Mouse (Mus musculus) ES-CJ7 (cell line): ENCODE results near the gene Zfp280b.
"Not testable (repeated sequence)": the region's sequence is repeated elsewhere in the genome, so short reads cannot be mapped to it uniquely, and the experiment has no call there.

Experiments used
- DNase-seq: peaks from one replicate; pipeline ENCODE4 v3.0.0; 2011; ENCODE audit warnings: low read depth, low spot score

Zfp280b gene

DNA sequence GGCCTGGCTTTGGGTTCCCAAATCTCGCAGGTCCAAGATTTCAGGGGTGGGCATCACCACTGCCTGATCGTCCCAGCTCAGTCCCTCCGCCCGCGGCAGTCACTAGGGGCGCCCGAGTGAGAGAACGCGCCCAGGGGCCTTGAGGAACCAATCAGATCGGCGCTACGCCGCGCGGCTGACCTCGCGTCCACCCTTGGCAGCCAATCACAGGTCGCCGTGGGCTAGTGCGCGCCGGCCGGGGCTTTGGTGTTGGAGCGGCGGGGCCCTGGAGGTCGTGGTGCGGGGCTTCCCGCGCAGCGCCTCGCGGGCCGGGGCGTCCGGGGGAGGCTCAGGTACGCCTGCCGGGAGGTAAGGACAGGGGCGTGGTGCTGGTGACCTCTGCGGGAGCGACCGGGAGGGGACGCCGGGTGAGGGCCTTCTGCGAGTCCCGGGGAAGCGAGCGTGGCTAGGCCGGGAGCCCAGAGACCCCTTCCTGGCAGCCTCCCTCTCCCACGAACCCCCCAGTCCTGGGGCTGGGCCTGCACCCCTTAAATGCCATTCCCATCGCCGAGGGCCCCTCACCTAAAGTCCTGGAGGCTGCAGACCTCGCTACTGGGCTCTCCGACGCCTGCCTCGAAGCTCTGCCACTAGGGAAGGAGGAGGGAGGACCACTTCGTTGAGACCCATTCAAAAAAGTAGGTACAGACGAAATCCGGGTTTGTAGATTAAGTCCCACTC is at the start of gene Zfp280b:
TSS of gene Zfp280b (plus strand) at position 249 of the 717 bp plus-strand sequence.
- peak; percentile 98 for DNase-seq

DNA sequence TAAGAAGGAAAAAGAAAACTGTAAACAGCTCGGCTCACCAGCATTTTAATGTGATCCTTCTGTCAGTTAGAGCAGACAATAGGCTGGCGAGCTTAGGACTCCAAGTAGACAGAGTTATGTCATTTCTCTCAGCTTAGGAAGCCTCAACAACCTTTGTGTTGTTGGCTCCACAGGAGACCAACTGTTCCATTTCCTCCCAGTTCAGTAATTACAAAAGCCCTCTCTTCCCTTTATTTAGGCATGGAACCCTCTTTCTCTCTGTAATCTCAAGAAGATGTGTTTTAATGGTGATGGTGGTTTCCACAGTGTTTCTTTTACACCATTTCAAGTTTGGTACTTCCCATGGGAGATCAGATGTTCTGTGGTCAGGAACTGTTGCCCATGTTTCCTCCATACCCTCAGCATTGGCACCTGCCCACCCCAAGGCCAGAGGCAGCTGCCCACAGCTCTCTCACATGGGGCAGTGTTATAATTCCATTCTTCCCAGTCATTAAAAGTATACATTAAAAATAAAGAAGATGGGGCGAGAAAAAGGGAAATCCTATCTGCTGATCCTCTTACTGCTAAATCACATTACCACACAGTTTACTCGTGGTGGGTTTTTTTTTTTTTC is 41.9 kb upstream of the Zfp280b start:
- DNase-seq = peak; percentile 46

DNA sequence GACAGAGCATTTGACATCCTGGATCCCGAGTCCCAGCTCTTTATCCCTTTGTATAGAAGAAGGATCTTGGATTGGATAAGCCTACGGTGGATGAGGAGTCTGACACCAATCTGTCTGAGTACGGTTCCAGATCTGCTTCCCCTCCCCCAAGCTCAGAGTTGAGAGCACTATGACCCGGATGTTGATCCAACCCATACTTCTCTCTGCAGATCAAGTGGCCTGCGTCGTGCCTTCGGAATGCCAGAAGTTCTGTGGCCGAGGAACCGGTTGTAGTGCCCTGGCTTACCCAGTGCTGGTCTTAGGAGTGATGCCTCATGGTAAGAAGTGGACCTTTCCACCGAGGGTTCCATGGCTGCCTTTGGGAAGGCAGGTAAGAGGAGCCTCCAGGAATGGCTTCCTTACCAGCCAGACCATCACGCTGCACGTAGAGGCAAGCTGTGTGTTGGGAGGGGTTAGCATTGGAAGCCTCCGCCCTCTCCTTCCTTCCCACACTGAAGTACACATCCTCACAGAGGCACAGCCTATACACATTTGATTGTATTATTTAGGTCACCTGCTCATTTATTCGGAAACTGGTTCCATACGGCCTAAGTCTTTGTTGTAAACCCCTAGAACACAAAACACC is 38.7 kb upstream of the Zfp280b start:
- DNase-seq = peak; percentile 74

DNA sequence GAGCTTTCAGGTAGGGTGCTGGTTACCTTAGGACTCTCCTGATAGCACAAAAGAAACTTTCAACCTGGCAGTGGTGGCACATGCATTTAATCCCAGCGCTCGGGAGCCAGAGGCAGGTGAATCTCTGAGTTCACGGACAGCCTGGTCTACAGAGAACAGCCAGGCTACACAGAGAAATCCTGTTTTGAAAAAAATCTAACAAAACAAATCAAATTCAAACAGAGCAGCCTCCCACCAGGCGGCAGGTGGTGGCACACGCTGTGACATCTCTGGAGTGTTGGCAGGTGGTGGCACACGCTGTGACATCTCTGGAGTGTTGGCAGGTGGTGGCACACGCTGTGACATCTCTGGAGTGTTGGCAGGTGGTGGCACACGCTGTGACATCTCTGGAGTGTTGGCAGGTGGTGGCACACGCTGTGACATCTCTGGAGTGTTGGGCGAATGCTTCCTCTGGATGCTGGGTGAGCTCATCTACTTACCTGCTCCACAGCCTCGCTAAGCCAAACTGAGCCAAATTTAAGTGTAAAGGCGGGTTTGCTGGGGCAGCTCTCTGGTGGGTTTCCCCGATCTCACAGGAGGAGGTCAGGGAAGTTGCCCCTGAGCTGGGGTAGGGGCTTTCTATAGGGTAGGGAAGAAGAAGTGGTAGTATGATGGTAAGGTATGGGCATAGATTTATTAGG is 37.8 kb upstream of the Zfp280b start:
- DNase-seq = not testable (repeated sequence)

DNA sequence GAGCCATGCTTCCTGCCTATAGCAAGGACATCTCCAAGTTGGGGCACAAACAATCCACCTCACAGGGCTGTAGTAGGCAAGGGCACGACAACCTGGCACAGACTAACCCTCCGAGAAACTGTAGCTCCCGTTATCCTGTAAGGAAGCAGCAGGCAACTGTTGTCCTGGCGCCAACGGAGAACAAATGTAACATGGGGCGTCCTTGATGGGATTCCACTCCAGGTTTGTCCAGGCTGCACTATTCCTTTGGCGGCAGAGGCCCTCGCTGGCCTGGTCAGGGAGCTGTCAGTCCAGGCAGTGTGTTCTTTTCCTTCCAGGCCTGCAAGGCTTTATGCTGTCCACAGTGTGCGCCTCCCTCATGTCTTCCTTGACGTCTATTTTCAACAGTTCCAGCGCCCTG is 37.0 kb upstream of the Zfp280b start:
- DNase-seq = no peak

DNA sequence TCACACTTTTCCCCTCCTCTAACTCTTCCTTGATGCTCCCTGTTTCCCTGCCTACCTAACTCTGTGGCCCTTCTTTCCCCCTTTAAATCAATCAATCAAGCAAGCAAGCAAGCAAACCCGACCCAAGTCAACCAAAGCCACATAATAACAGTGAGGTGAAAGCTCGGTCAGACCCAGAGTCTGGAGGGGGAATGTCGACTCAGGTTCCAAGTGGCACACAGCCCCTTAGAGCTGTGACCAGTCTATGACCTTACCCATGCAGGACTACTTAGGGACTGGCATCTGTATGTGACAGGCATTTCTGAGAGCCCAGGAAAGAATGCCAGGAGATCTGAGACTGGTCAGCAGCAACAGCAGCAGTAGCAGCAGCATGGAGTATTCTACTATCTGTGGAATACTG is 36.1 kb upstream of the Zfp280b start:
- no peak for DNase-seq

DNA sequence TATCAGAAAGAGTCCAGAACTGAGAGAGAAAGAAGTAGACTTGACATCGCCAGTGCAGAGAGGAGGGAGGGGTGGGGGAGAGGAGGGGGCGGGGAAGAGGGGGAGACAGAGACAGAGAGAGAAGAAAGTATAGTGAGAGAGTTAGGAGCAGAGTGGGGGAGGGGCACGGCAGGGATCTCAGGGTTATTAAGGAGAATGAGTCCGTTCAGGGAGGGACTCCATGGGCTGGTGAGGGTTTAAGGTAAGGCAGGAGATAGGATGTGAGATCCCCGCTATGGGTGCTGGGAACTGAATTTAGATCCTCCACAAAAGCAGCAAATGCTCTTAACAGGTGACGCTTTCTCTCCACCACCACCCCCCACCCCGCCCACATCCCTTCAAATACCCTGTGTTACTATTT is 31.3 kb upstream of the Zfp280b start:
- DNase-seq = peak; percentile 58

DNA sequence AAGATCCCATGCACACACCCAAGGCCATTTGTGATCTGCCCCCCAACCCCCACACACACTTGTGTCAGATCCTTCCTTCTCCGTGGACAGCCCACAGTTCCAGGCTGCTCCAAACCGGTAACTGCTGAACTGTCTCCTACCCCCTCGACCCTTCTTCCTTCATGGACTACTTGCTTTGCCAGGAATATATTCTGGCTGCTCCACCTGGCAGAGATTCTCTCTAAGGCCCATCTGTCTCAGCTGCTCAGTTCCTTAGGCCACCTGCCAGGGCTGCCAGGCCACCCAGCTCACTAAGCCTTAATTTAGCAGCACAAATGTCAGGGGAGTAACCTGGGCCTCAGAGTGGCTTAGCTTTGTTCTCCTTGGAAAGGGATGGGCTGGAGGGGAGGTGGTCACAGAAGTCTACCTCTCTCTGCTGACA is 30.3 kb upstream of the Zfp280b start:
- DNase-seq = peak; percentile 62

DNA sequence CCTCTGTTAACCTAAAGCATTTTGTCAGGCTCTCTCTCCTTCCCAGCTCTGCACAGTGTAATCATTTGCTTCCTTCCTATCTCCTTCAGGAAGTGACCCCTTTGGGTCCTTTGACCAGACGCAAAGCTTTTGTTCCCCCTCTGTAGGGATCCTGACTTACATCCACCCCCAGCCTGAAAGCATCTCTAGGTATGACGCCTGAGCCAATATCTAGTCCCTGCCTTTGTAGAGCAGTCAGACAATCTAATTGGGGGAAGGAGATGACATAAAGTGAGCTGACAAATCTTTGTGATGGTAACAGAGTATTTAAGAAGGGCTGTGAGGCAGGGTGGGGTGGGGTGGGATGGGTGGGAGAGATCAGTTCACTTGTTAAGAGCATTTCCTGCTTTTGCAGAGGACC is 29.8 kb upstream of the Zfp280b start:
- DNase-seq = peak; percentile 92

DNA sequence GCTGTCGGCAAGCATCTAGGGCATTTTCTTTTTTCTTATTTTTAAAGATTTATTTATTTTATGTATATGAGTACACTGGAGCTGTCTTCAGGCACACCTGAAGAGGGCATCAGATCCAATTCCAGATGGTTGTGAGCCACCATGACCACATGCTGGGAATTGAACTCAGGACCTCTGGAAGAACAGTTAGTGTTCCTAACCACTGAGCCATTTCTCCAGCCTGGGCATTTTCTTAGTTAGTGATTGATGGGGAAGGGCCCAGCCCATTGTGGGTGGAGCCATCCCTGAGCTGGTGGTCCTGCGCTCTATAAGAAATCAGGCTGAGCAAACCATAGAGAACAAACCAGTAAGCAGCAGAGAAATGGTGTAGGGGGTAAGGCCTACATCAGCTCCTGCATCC is 29.2 kb upstream of the Zfp280b start:
- DNase-seq = peak; percentile 65

DNA sequence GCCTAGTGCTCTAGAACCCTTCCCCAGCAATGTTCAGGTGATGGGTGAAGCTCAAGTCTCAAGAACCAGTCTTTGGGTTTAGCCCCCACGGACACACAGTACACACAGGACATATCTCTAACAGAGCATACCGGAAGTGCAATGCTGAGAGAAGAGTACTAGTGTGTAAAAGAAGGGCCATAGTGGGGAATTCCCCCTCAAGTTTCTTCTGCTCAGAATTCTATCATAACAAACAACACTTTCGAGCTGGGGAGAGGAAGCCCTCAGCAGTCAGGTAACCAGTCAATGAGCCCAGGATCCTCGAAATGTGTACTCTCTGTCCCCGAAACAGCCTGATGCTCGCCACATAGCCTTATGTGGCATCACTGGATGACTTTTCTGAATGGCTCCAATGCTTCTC is 26.1 kb upstream of the Zfp280b start:
- DNase-seq = no peak

DNA sequence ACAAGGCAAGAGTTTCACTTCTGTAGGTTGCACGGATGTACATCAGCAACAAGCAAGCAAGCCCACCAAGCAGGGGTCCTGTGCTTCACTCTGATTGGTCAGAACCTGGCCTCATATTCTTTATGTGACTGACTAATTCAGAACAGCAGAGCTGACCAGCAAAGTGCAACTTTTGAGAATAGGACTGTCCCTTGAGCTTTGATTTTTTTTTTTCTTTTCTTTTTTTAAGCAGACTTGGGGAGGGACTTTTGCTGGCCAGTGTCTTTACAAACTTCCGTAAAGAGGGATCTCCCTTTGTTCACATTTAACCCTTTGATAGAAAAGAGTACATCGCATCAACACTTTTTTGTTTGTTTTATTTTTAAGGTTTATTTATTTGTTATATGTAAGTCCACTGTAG is 22.6 kb upstream of the Zfp280b start:
- no peak for DNase-seq

DNA sequence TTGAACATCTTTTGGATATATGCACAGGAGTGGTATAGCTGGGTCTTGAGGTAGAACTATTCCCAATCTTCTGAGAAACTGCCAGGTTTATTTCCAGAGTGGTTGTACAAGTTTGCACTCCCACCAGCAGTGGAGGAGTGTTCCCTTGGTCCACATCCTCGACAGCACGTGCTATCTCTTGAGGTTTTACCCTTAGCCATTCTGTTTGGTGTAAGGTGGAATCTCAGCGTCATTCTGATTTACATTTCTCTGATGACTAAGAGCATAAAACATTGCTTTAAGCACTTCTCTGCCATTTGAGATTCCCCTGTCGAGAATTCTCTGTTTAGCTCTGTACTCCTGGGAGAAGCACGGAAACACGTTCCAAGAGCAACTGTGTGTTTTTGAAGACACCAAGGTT is 19.5 kb upstream of the Zfp280b start:
- no peak for DNase-seq

DNA sequence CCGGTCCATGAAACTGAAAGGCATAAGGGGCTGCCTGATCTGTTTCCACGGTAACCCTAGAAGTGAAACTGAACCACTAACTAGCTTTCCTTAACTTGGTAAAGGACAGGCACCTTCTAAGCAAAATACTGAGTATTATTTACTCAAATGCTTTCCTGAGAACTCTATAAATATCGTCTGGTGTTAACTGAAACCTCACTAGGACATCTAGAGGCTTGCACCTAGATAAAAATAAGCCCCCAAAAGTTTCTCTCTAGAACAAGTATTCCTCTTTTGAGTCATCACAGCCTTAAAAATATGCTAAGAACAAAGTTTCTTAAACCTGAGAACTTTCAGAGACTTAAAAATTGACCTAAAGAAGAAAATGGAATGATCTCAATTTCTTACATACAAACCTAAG is 15.6 kb upstream of the Zfp280b start:
- no peak for DNase-seq

DNA sequence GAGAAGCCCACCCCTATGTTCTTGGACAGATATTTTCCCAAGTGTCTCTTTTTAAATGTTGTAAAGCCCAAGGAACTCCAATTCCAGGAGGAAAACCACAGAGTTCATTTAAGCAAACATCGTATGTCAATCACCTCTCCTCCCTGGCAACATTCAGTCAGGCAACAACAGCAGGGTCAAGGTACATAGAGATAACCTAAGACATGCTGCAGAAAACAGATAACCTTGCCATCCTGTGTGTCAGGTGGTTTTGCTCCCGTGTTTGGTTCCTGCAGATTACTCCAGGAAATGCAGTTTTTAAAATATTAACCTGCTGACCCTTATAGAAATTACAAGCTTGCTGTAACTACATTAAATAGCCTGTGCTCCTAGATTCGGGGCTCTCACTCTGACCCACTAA is 10.7 kb upstream of the Zfp280b start:
- DNase-seq = no peak

DNA sequence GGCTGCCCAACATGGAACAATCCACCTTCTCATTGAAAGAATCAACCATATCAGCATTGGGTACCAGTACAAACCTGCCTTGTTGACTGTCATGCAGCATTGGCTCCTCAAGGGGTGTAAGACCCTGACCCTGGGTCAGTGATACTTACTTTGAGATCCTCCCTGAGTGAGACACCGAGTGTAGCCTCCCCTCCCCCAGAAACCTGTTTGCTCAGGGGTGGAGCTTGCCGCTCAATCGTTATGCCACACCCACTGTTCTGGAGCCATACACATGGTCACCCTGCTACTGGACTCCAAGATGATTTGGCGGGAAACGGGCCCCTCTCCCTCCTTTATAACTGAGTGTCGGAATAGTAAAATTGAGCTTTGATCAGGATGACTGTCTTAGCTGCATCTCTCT is 8.5 kb upstream of the Zfp280b start:
- DNase-seq = peak; percentile 73

DNA sequence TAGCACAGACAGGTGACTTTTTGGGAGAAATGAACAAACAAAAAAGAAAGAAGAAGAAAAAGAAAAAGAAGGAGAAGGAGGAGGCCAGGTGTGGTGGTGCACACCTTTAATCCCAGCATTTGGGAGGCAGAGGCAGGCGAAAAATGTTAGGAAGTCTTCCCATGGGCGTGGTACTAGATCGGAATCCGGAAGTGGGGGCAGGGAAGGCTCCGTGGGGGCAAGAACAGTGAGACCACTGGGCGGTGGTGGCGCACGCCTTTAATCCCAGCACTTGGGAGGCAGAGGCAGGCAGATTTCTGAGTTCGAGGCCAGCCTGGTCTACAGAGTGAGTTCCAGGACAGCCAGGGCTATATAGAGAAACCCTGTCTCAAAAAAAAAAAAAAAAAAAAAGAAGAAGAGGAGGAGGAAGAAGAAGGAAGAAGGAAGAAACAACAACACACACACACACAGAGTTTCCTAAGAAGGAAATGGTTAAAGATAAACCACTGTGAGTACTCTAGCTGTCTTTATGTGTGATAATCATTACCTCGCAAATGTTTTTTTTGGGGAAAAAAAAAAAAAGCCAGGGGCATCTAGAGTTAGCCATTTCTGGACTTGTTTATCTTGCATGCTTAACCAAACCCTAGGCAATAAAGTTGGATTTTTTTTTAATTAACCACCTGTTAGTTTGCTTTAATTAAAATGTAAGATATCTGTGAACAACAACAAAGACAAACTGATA is 6.8 kb upstream of the Zfp280b start:
- peak; percentile 79 for DNase-seq

DNA sequence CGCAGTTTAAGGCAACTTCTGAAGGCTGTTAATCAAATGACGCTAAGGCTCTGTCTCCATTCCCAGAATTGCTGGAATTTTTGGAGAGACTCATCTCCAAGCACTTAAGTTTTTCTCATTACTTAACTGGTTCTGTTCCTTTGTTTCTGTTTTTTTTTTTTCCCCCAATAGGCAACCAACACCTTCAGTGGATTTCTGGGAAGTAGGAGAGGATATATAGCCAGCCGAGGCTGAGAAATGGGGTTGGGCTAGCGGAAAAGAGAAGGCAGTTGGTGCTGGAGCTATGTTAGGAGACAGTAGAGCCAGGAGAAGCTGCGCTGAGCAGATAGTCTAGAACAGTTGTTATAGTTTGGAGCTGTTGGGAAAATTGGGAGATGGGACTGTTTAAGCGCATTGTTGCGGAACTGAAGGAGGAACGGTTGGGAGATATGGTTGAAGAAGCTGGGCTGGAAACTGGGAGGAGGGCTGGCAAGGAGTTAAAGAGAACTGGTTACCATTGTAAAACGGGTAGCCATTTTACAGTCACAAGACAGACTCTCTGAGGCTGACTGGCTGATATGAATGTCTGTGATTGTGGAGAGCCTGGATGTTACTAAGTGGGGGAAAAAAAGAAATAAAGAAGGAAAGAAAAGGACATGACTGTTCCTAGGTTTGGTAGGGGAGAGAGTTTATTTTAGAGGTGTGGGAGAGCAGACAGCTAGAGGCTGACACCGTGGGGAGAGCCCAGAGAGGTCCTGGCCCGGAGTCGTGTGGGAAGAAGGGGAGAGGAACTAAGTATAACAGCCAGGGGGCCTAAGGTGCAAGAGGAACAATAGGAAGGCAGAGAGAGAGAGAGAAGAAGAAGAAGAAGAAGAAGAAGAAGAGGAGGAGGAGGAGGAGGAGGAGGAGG is 5.1 kb upstream of the Zfp280b start:
- DNase-seq = peak; percentile 57

DNA sequence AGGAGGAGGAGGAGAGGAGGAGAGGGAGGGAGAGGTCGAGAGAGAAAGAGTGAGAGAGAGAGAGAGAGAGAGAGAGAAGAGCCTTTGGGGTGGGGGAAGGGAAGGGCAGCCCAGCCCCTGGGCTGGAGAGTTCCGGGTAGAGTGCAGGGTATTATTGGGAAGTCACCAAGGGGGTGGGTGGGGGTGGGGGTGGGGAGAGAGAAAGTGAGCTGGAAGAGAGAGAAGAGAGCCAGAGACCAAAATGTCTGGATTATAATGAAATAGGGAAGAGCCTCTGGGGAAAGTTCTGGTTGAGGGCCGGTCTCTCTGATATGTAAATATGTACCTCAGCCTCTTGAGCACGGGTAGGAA is 4.5 kb upstream of the Zfp280b start:
- peak; percentile 81 for DNase-seq

DNA sequence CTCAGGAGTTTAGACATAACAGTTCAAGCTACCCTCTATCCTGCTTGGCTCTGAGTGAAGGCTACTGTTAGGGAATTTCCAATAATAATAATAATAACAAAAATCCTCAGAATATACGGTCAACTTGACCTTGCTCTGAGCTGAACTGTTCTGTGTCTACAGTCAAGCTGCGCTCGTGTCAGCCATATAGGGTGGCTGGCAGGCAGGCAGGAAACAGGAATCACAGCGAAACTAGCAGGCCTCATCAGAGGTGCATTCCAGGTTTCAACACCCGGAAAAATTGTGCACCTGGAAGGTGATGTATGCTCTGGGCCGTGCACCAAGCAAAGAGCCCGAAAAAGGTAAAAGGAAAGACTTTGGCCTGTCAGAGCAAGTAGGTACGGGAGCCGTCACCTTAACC is 4.1 kb upstream of the Zfp280b start:
- DNase-seq = peak; percentile 56

DNA sequence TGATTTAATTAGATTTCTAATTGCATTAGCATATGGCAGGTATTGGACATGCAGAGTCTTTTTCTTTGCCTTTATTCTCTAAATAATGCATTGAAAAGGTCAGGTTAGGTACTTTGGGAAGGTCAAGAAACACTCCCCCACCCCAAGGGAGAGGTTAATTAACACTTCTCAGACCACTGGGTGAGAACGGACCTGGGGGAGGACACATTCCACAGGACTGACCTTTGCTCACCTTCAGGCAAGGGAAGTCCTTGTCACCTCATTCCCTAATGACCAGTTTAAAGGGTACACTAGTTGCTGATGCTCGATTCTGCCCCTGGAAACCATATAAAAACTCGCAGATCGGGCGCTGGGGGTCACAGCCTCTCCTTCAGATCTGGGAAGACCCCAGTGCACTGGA is 3.2 kb upstream of the Zfp280b start:
- peak; percentile 82 for DNase-seq
